Mouse (Mus musculus) myocyte (in vitro differentiated cells): ENCODE results near the gene Alad. TPM values are rescaled to one million over a fixed set of nuclear protein-coding genes. Genes with fewer than 3 reads are reported as not detected.

Experiments
- H3K27me3 ChIP-seq: one replicate; pipeline ENCODE4 v1.6.1; 2011; ENCODE audit not compliant: control insufficient read depth, insufficient read depth, insufficient read length
- H3K36me3 ChIP-seq: one replicate; pipeline ENCODE4 v1.6.1; 2011; ENCODE audit not compliant: control insufficient read depth, insufficient read depth
- H3K4me2 ChIP-seq: one replicate; pipeline ENCODE4 v1.6.1; 2011; ENCODE audit warnings: low read depth, control low read depth
- H3K4me3 ChIP-seq: one replicate; pipeline ENCODE4 v1.5.1; 2011; ENCODE audit warnings: mild to moderate bottlenecking, control low read depth, moderate library complexity
- H3K79me2 ChIP-seq: one replicate; pipeline ENCODE4 v1.6.1; 2011; ENCODE audit not compliant: control insufficient read depth, insufficient read depth
- H3ac ChIP-seq: one replicate; pipeline ENCODE4 v1.6.1; 2011; ENCODE audit not compliant: control insufficient read depth, insufficient read length
- CEBPB ChIP-seq: IDR thresholded peaks from 2 replicates; pipeline ENCODE4 v1.6.1; 2011; ENCODE audit warnings: mild to moderate bottlenecking, moderate library complexity; ENCODE audit not compliant: poor library complexity, insufficient read depth, severe bottlenecking
- E2F4 ChIP-seq: IDR thresholded peaks from one replicate; pipeline ENCODE4 v1.6.1; 2011; ENCODE audit warnings: mild to moderate bottlenecking, control low read depth, moderate library complexity; ENCODE audit not compliant: insufficient read depth
- MAX ChIP-seq: IDR thresholded peaks from one replicate; pipeline ENCODE4 v1.6.1; 2011; ENCODE audit warnings: low read depth, mild to moderate bottlenecking, control low read depth
- MYOD1 ChIP-seq, 3 experiments: IDR thresholded peaks; one replicate each; pipeline ENCODE4 v1.6.1; 2011; ENCODE audit warnings: control low read depth in 2 of 3, low read depth in 2 of 3, mild to moderate bottlenecking in 2 of 3, moderate library complexity in 1 of 3; ENCODE audit not compliant: insufficient read length in 2 of 3, control insufficient read depth in 1 of 3
- MYOG ChIP-seq, 3 experiments: IDR thresholded peaks; one replicate each; pipeline ENCODE4 v1.6.1; 2011; ENCODE audit warnings: control low read depth in 2 of 3, low read depth in 2 of 3, mild to moderate bottlenecking in 2 of 3; ENCODE audit not compliant: insufficient read length in 2 of 3, control insufficient read depth in 1 of 3, insufficient read depth in 1 of 3
- POLR2A ChIP-seq: IDR thresholded peaks from one replicate; pipeline ENCODE4 v1.6.1; 2011; ENCODE audit warnings: low read depth, mild to moderate bottlenecking, control low read depth, moderate library complexity; ENCODE audit not compliant: insufficient read length
- POLR2AphosphoS2 ChIP-seq: IDR thresholded peaks from one replicate; pipeline ENCODE4 v1.6.1; 2011; ENCODE audit warnings: low read depth, control low read depth; ENCODE audit not compliant: insufficient read length
- REST ChIP-seq: IDR thresholded peaks from one replicate; pipeline ENCODE4 v1.6.1; 2011; ENCODE audit warnings: mild to moderate bottlenecking, control low read depth, moderate library complexity; ENCODE audit not compliant: insufficient read depth, insufficient read length
- SRF ChIP-seq: IDR thresholded peaks from one replicate; pipeline ENCODE4 v1.6.1; 2011; ENCODE audit warnings: low read depth; ENCODE audit not compliant: control insufficient read depth, insufficient read length
- TCF12 ChIP-seq: IDR thresholded peaks from one replicate; pipeline ENCODE4 v1.6.1; 2011; ENCODE audit warnings: mild to moderate bottlenecking, control low read depth; ENCODE audit not compliant: poor library complexity, insufficient read depth, severe bottlenecking
- TCF3 ChIP-seq: IDR thresholded peaks from one replicate; pipeline ENCODE4 v1.6.1; 2011; ENCODE audit warnings: low read depth, control low read depth; ENCODE audit not compliant: insufficient read length
- USF1 ChIP-seq: IDR thresholded peaks from one replicate; pipeline ENCODE4 v1.6.1; 2011; ENCODE audit warnings: low read depth, mild to moderate bottlenecking, control low read depth, moderate library complexity
- polyA plus RNA-seq: library from polyadenylated mRNA; unstranded; fragments of >200 nt; fragmentation: generic; extraction: Trizol; gene quantifications from one replicate; pipeline ENCODE4 v1.2.1, GENCODE M21; 2012; ENCODE audit warnings: missing spikeins

Gene Alad
- 89.6 TPM for polyA plus RNA-seq

- no peak for TF ChIP-seq POLR2A
- peak; percentile 71 for TF ChIP-seq USF1
- TF ChIP-seq MAX, result peak; percentile 81
- peak; percentile 63 for TF ChIP-seq E2F4
- no peak for TF ChIP-seq CEBPB
- TF ChIP-seq MYOG (IDR thresholded peaks at IDR 0.05; ENCODE audit: control insufficient read depth in 1 of 3, insufficient read depth in 1 of 3, insufficient read length in 2 of 3, low read depth in 2 of 3), result no peak
- no peak for TF ChIP-seq TCF12
- no peak for TF ChIP-seq REST
- no peak for TF ChIP-seq TCF3
- no peak for TF ChIP-seq MYOD1 (IDR thresholded peaks at IDR 0.05; ENCODE audit: control insufficient read depth in 1 of 3, insufficient read length in 2 of 3, low read depth in 2 of 3)
- TF ChIP-seq POLR2AphosphoS2, result no peak
- TF ChIP-seq SRF, result no peak
- Histone ChIP-seq H3K4me2 (peak within 1 kb of the TSS; percentile 91), H3K27me3 (no peaks in the 10 kb centered on the region), H3K79me2 (peaks cover 8% of the 10 kb centered on the region), H3K36me3 (no peaks in the 10 kb centered on the region), H3K4me3 (peak within 1 kb of the TSS; percentile 63), H3ac (peak within 1 kb of the TSS; percentile 16)
Observed at GRCm38 (mm10) chr4:62519849-62520233, at the start of gene Alad. TSS of gene Alad (minus strand) at chr4:62519918.

GRCm38 (mm10) chr4:62568359-62568758 is 48.6 kb upstream of the Alad start:
- peaks cover 55% of the 10 kb centered on the region for H3K27me3 ChIP-seq

GRCm38 (mm10) chr4:62567696-62568095 is 48.0 kb upstream of the Alad start:
- no peak overlapping the region for H3K4me3 ChIP-seq
- H3K36me3 ChIP-seq, result no peaks in the 10 kb centered on the region
- no peaks in the 10 kb centered on the region for H3K79me2 ChIP-seq
- H3ac ChIP-seq, result no peak overlapping the region
- no peak for TF ChIP-seq REST
- no peak for TF ChIP-seq CEBPB
- TF ChIP-seq MAX, result no peak
- TF ChIP-seq E2F4, result no peak
- TF ChIP-seq SRF, result no peak
- H3K27me3 ChIP-seq, result peaks cover 59% of the 10 kb centered on the region
- H3K4me2 ChIP-seq, result no peak overlapping the region

More at GRCm38 (mm10) chr4:62568359-62568758, 48.6 kb upstream of the Alad start:
- Histone ChIP-seq H3K79me2 (no peaks in the 10 kb centered on the region), H3K36me3 (no peaks in the 10 kb centered on the region), H3K4me3 (no peak overlapping the region), H3ac (no peak overlapping the region), H3K4me2 (no peak overlapping the region)
- TF ChIP-seq USF1 (no peak), MYOG (IDR thresholded peaks at IDR 0.05; ENCODE audit: control insufficient read depth in 1 of 3, insufficient read depth in 1 of 3, insufficient read length in 2 of 3, low read depth in 2 of 3) (no peak), POLR2A (no peak)

GRCm38 (mm10) chr4:62566530-62566929 is 46.8 kb upstream of the Alad start:
- TF ChIP-seq MAX (no peak), POLR2A (no peak), POLR2AphosphoS2 (no peak), CEBPB (no peak), SRF (no peak), MYOG (IDR thresholded peaks at IDR 0.05; ENCODE audit: control insufficient read depth in 1 of 3, insufficient read depth in 1 of 3, insufficient read length in 2 of 3, low read depth in 2 of 3) (no peak), TCF12 (no peak), E2F4 (no peak), REST (no peak), MYOD1 (IDR thresholded peaks at IDR 0.05; ENCODE audit: control insufficient read depth in 1 of 3, insufficient read length in 2 of 3, low read depth in 2 of 3) (no peak), TCF3 (no peak), USF1 (no peak)
- no peaks in the 10 kb centered on the region for H3K79me2 ChIP-seq
- peaks cover 53% of the 10 kb centered on the region for H3K27me3 ChIP-seq
- no peak overlapping the region for H3K4me3 ChIP-seq
- H3K36me3 ChIP-seq, result no peaks in the 10 kb centered on the region
- no peak overlapping the region for H3K4me2 ChIP-seq
- no peak overlapping the region for H3ac ChIP-seq

- Histone ChIP-seq H3K4me2 (no peak overlapping the region), H3K79me2 (no peaks in the 10 kb centered on the region), H3K36me3 (no peaks in the 10 kb centered on the region), H3ac (no peak overlapping the region), H3K4me3 (no peak overlapping the region), H3K27me3 (peaks cover 34% of the 10 kb centered on the region)
- no peak for TF ChIP-seq POLR2AphosphoS2
- no peak for TF ChIP-seq SRF
- TF ChIP-seq USF1, result no peak
- TF ChIP-seq MYOD1 (IDR thresholded peaks at IDR 0.05; ENCODE audit: control insufficient read depth in 1 of 3, insufficient read length in 2 of 3, low read depth in 2 of 3), result no peak
- TF ChIP-seq TCF3, result no peak
- no peak for TF ChIP-seq E2F4
- no peak for TF ChIP-seq POLR2A
Observed at GRCm38 (mm10) chr4:62562006-62562405, 42.3 kb upstream of the Alad start.
